Mouse (Mus musculus): ENCODE results near the gene Gm49510. TPM values are rescaled to one million over a fixed set of nuclear protein-coding genes. Genes with fewer than 3 reads are reported as not detected.

The Gm49510 gene
- polyA plus RNA-seq, 1 experiment = not detected

- TF ChIP-seq POLR2A (IDR thresholded peaks at IDR 0.05; ENCODE audit: insufficient read depth, low read length) (no peak), CTCF (IDR thresholded peaks at IDR 0.05; ENCODE audit: low read depth, low read length) (no peak), EP300 (IDR thresholded peaks at IDR 0.05; ENCODE audit: insufficient read depth, low read depth, low read length) (no peak)
- no peak overlapping the region for H3K9ac ChIP-seq (ENCODE audit: low read depth, poor library complexity, severe bottlenecking)
- H3K9me3 ChIP-seq (replicated peaks; ENCODE audit: control insufficient read depth, insufficient read depth, low read length, poor library complexity, severe bottlenecking) = no peaks in the 10 kb centered on the region
- no peaks in the 10 kb centered on the region for H3K36me3 ChIP-seq (ENCODE audit: control insufficient read depth, insufficient read depth, low read length, poor library complexity, severe bottlenecking)
- H3K27ac ChIP-seq (ENCODE audit: insufficient read depth, low read length) = no peak overlapping the region
- no peaks in the 10 kb centered on the region for H3K4me1 ChIP-seq (ENCODE audit: control insufficient read depth, insufficient read depth, low read length)
- H3K27me3 ChIP-seq (ENCODE audit: control insufficient read depth, insufficient read depth, low read length, poor library complexity, severe bottlenecking) = no peaks in the 10 kb centered on the region
- no peak overlapping the region for H3K4me3 ChIP-seq (ENCODE audit: low read depth, low read length)
Measured at GRCm38 (mm10) chr15:78857009-78857408, 42.5 kb upstream of the Gm49510 start.

DNA sequence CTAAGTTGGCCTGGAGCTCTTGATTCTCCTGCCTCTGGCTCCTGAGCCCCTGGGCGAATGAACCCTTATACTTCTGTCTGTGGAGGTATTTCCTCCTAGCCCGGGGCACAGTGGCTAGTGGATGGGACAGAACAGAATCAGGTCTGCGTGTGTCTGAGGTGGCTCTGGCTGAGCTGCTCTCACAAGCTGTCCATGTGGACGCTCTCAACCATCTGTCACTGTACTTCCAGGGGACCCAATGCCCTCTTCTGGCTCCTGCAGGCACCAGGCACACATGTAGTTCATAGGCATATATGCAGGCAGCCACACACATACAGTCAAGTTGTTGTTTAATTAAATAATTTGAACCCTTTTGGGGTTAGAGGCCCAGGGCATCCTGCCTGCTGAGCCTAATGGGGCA, 40.2 kb upstream of the Gm49510 start:
- no peaks in the 10 kb centered on the region for H3K27me3 ChIP-seq (ENCODE audit: control insufficient read depth, insufficient read depth, low read length, poor library complexity, severe bottlenecking)
- no peak overlapping the region for H3K9ac ChIP-seq (ENCODE audit: low read depth, poor library complexity, severe bottlenecking)
- no peak overlapping the region for H3K4me3 ChIP-seq (ENCODE audit: low read depth, low read length)
- H3K36me3 ChIP-seq (ENCODE audit: control insufficient read depth, insufficient read depth, low read length, poor library complexity, severe bottlenecking) = no peaks in the 10 kb centered on the region
- no peaks in the 10 kb centered on the region for H3K9me3 ChIP-seq (replicated peaks; ENCODE audit: control insufficient read depth, insufficient read depth, low read length, poor library complexity, severe bottlenecking)
- no peak overlapping the region for H3K27ac ChIP-seq (ENCODE audit: insufficient read depth, low read length)
- no peak for TF ChIP-seq EP300 (IDR thresholded peaks at IDR 0.05; ENCODE audit: insufficient read depth, low read depth, low read length)
- no peak for TF ChIP-seq CTCF (IDR thresholded peaks at IDR 0.05; ENCODE audit: low read depth, low read length)
- TF ChIP-seq POLR2A (IDR thresholded peaks at IDR 0.05; ENCODE audit: insufficient read depth, low read length) = no peak
- H3K4me1 ChIP-seq (ENCODE audit: control insufficient read depth, insufficient read depth, low read length) = peaks cover 4% of the 10 kb centered on the region

- no peaks in the 10 kb centered on the region for H3K27me3 ChIP-seq (ENCODE audit: control insufficient read depth, insufficient read depth, low read length, poor library complexity, severe bottlenecking)
- H3K9me3 ChIP-seq (replicated peaks; ENCODE audit: control insufficient read depth, insufficient read depth, low read length, poor library complexity, severe bottlenecking) = no peaks in the 10 kb centered on the region
- H3K4me1 ChIP-seq (ENCODE audit: control insufficient read depth, insufficient read depth, low read length) = peaks cover 4% of the 10 kb centered on the region
- no peak overlapping the region for H3K9ac ChIP-seq (ENCODE audit: low read depth, poor library complexity, severe bottlenecking)
- H3K4me3 ChIP-seq (ENCODE audit: low read depth, low read length) = no peak overlapping the region
- no peaks in the 10 kb centered on the region for H3K36me3 ChIP-seq (ENCODE audit: control insufficient read depth, insufficient read depth, low read length, poor library complexity, severe bottlenecking)
- TF ChIP-seq CTCF (IDR thresholded peaks at IDR 0.05; ENCODE audit: low read depth, low read length) = no peak
- no peak for TF ChIP-seq POLR2A (IDR thresholded peaks at IDR 0.05; ENCODE audit: insufficient read depth, low read length)
- no peak for TF ChIP-seq EP300 (IDR thresholded peaks at IDR 0.05; ENCODE audit: insufficient read depth, low read depth, low read length)
- no peak overlapping the region for H3K27ac ChIP-seq (ENCODE audit: insufficient read depth, low read length)
Measured at GRCm38 (mm10) chr15:78859714-78860113, 39.8 kb upstream of the Gm49510 start.

DNA sequence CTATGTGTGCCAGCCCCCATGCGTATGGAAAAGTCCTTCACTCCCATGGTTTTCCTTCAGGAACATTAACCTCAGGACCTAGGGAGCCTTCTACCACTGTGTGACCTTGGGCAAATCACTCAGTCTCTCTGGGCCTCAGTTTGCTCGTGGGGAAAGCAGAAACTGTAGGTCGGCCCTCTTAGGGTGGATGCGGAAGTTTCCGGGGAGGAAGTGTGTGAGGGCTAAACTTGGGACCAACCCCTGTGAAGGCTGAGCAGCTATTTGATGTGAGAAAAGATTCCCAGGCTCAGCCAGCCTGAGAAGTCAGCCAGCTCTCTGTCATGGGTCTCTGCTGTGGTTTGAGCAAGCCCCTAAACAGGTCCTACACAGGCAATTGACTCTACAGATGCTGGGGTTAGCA, 37.2 kb upstream of the Gm49510 start:
- Histone ChIP-seq H3K4me1 (ENCODE audit: control insufficient read depth, insufficient read depth, low read length) (peaks cover 4% of the 10 kb centered on the region), H3K9ac (ENCODE audit: low read depth, poor library complexity, severe bottlenecking) (no peak overlapping the region), H3K36me3 (ENCODE audit: control insufficient read depth, insufficient read depth, low read length, poor library complexity, severe bottlenecking) (no peaks in the 10 kb centered on the region), H3K9me3 (replicated peaks; ENCODE audit: control insufficient read depth, insufficient read depth, low read length, poor library complexity, severe bottlenecking) (no peaks in the 10 kb centered on the region), H3K27me3 (ENCODE audit: control insufficient read depth, insufficient read depth, low read length, poor library complexity, severe bottlenecking) (no peaks in the 10 kb centered on the region), H3K4me3 (ENCODE audit: low read depth, low read length) (no peak overlapping the region), H3K27ac (ENCODE audit: insufficient read depth, low read length) (no peak overlapping the region)
- TF ChIP-seq POLR2A (IDR thresholded peaks at IDR 0.05; ENCODE audit: insufficient read depth, low read length) (no peak), EP300 (IDR thresholded peaks at IDR 0.05; ENCODE audit: insufficient read depth, low read depth, low read length) (no peak), CTCF (IDR thresholded peaks at IDR 0.05; ENCODE audit: low read depth, low read length) (no peak)

GRCm38 (mm10) chr15:78863154-78863553, 36.3 kb upstream of the Gm49510 start:
- Histone ChIP-seq H3K9ac (ENCODE audit: low read depth, poor library complexity, severe bottlenecking) (no peak overlapping the region), H3K4me3 (ENCODE audit: low read depth, low read length) (no peak overlapping the region), H3K9me3 (replicated peaks; ENCODE audit: control insufficient read depth, insufficient read depth, low read length, poor library complexity, severe bottlenecking) (no peaks in the 10 kb centered on the region), H3K4me1 (ENCODE audit: control insufficient read depth, insufficient read depth, low read length) (peaks cover 4% of the 10 kb centered on the region), H3K27ac (ENCODE audit: insufficient read depth, low read length) (no peak overlapping the region), H3K36me3 (ENCODE audit: control insufficient read depth, insufficient read depth, low read length, poor library complexity, severe bottlenecking) (no peaks in the 10 kb centered on the region), H3K27me3 (ENCODE audit: control insufficient read depth, insufficient read depth, low read length, poor library complexity, severe bottlenecking) (no peaks in the 10 kb centered on the region)
- no peak for TF ChIP-seq POLR2A (IDR thresholded peaks at IDR 0.05; ENCODE audit: insufficient read depth, low read length)
- TF ChIP-seq EP300 (IDR thresholded peaks at IDR 0.05; ENCODE audit: insufficient read depth, low read depth, low read length) = no peak
- no peak for TF ChIP-seq CTCF (IDR thresholded peaks at IDR 0.05; ENCODE audit: low read depth, low read length)

GRCm38 (mm10) chr15:78863852-78864253, 35.6 kb upstream of the Gm49510 start:
- H3K36me3 ChIP-seq (ENCODE audit: control insufficient read depth, insufficient read depth, low read length, poor library complexity, severe bottlenecking) = no peaks in the 10 kb centered on the region
- no peak overlapping the region for H3K27ac ChIP-seq (ENCODE audit: insufficient read depth, low read length)
- TF ChIP-seq EP300 (IDR thresholded peaks at IDR 0.05; ENCODE audit: insufficient read depth, low read depth, low read length) (no peak), POLR2A (IDR thresholded peaks at IDR 0.05; ENCODE audit: insufficient read depth, low read length) (peak; percentile 17), CTCF (IDR thresholded peaks at IDR 0.05; ENCODE audit: low read depth, low read length) (no peak)
- peak overlapping the region; percentile 34 for H3K4me3 ChIP-seq (ENCODE audit: low read depth, low read length)
- no peaks in the 10 kb centered on the region for H3K9me3 ChIP-seq (replicated peaks; ENCODE audit: control insufficient read depth, insufficient read depth, low read length, poor library complexity, severe bottlenecking)
- H3K9ac ChIP-seq (ENCODE audit: low read depth, poor library complexity, severe bottlenecking) = no peak overlapping the region
- H3K4me1 ChIP-seq (ENCODE audit: control insufficient read depth, insufficient read depth, low read length) = peaks cover 4% of the 10 kb centered on the region
- no peaks in the 10 kb centered on the region for H3K27me3 ChIP-seq (ENCODE audit: control insufficient read depth, insufficient read depth, low read length, poor library complexity, severe bottlenecking)

Measured in ES-Bruce4 (cell line).